In genomic region chr11:37497874-37498273, GRCm38 (mm10) we compare ENCODE assay signal across 29 mouse cellular contexts.
DNase-seq lines count a peak whose midpoint lies in the region; ATAC-seq and TF ChIP-seq lines count a peak whose summit lies in the region.
"Had no signal": no experiment of that assay in that cellular context is flagged by ENCODE, and none has a peak within 500 bp of the region (broad histone marks: within the 10 kb centered on the region; RNA-seq: fewer than 3 reads in every experiment).

No protein-coding gene starts in this region.

- DNase-seq in hindbrain, embryonic 11.5 days (ENCODE audit: low spot score), result peak; percentile 13
- no peak for DNase-seq in hindbrain, embryonic 10.5 days (ENCODE audit: low spot score)
- peak; percentile 7 for DNase-seq in Muller cell, postnatal 12 days (ENCODE audit: inconsistent ontology term)
- DNase-seq in ZHBTc4 (ENCODE audit: low read depth, low spot score), result peak; percentile 9
- peak; percentile 16 for DNase-seq in embryo, embryonic 9.5 days (ENCODE audit: extremely low spot score)
- DNase-seq in thymus, adult 2 months, result no peak
- no peak for DNase-seq in adrenal gland, postnatal 36 days
- no peak for DNase-seq in embryonic facial prominence, embryonic 10.5 days (ENCODE audit: low spot score)
- DNase-seq: adrenal gland, postnatal 10 days; cerebellum, adult 11-12 months; cerebellum, adult 9-11 months; heart, postnatal 10 days; kidney, adult 18-20 months; kidney, postnatal 4 days; layer of hippocampus, postnatal 36 days; left cerebral cortex, postnatal 4 days; liver, postnatal 0 days; lung, postnatal 36 days; right cerebral cortex, adult 18-20 months; right cerebral cortex, postnatal 4 days; thymus, adult 18-20 months; thymus, postnatal 4 days had no signal

- ATAC-seq in hindbrain, embryonic 11.5 days (ENCODE audit: low FRiP score), result no peak
- ATAC-seq: hindbrain, embryonic 16.5 days; liver, embryonic 12.5 days; liver, postnatal 0 days had no signal

- H3K9me3 ChIP-seq in hindbrain, embryonic 11.5 days (ENCODE audit: control insufficient read depth, low read length), result no peaks in the 10 kb centered on the region
- no peaks in the 10 kb centered on the region for H3K9me3 ChIP-seq in hindbrain, embryonic 10.5 days
- H3K9me3 ChIP-seq in embryonic facial prominence, embryonic 10.5 days, result no peaks in the 10 kb centered on the region
- H3K9me3 ChIP-seq: embryonic facial prominence, embryonic 12.5 days; heart, embryonic 13.5 days; liver, embryonic 12.5 days had no signal

- H3K4me3 ChIP-seq in hindbrain, embryonic 11.5 days (ENCODE audit: low read depth, low read length), result no peak overlapping the region
- no peak overlapping the region for H3K4me3 ChIP-seq in hindbrain, embryonic 10.5 days
- no peak overlapping the region for H3K4me3 ChIP-seq in thymus, adult 2 months (ENCODE audit: control insufficient read depth, insufficient read depth, low read length)
- H3K4me3 ChIP-seq in embryonic facial prominence, embryonic 10.5 days, result no peak overlapping the region
- H3K4me3 ChIP-seq: embryonic facial prominence, embryonic 12.5 days; heart, embryonic 13.5 days; liver, embryonic 12.5 days; myocyte had no signal

- TF ChIP-seq CTCF in thymus, adult 2 months (IDR thresholded peaks at IDR 0.05; ENCODE audit: borderline replicate concordance, control insufficient read depth, extremely low read depth, insufficient read depth, low read length, poor library complexity), result no peak

- WGBS in hindbrain, embryonic 11.5 days, result 32% methylated on average over 9 of the region's 9 CpGs
- WGBS in hindbrain, embryonic 10.5 days, result 30% methylated on average over 9 of the region's 9 CpGs
- WGBS in thymus, adult 2 months, result 78% methylated on average over 9 of the region's 9 CpGs
- WGBS in embryonic facial prominence, embryonic 10.5 days, result 43% methylated on average over 9 of the region's 9 CpGs

- no peaks in the 10 kb centered on the region for H3K27me3 ChIP-seq in hindbrain, embryonic 11.5 days (ENCODE audit: control insufficient read depth, insufficient read depth, low read length)
- H3K27me3 ChIP-seq in hindbrain, embryonic 10.5 days (ENCODE audit: insufficient read depth, poor library complexity, severe bottlenecking), result peaks cover 10% of the 10 kb centered on the region; the same call in 1 of the 2 replicates
- H3K27me3 ChIP-seq in thymus, adult 2 months (ENCODE audit: control insufficient read depth, insufficient read depth, low read length), result no peaks in the 10 kb centered on the region
- H3K27me3 ChIP-seq in embryonic facial prominence, embryonic 10.5 days (replicated peaks; ENCODE audit: low read depth, poor library complexity, severe bottlenecking), result no peaks in the 10 kb centered on the region
- H3K27me3 ChIP-seq: embryonic facial prominence, embryonic 12.5 days; heart, embryonic 13.5 days; liver, embryonic 12.5 days had no signal

- no peaks in the 10 kb centered on the region for H3K4me1 ChIP-seq in hindbrain, embryonic 11.5 days (replicated peaks; ENCODE audit: control insufficient read depth, insufficient read depth, low read length)
- H3K4me1 ChIP-seq in hindbrain, embryonic 10.5 days (replicated peaks), result peaks cover 16% of the 10 kb centered on the region
- H3K4me1 ChIP-seq in thymus, adult 2 months (replicated peaks; ENCODE audit: control insufficient read depth, insufficient read depth, low read length), result no peaks in the 10 kb centered on the region
- peaks cover 10% of the 10 kb centered on the region for H3K4me1 ChIP-seq in embryonic facial prominence, embryonic 10.5 days
- H3K4me1 ChIP-seq: embryonic facial prominence, embryonic 12.5 days; heart, embryonic 13.5 days; liver, embryonic 12.5 days had no signal

- H3K36me3 ChIP-seq in hindbrain, embryonic 11.5 days (ENCODE audit: control insufficient read depth, insufficient read depth, low read length), result no peaks in the 10 kb centered on the region
- H3K36me3 ChIP-seq in hindbrain, embryonic 10.5 days, result no peaks in the 10 kb centered on the region
- no peaks in the 10 kb centered on the region for H3K36me3 ChIP-seq in thymus, adult 2 months (ENCODE audit: control insufficient read depth, insufficient read depth, low read length)
- H3K36me3 ChIP-seq in embryonic facial prominence, embryonic 10.5 days (replicated peaks), result no peaks in the 10 kb centered on the region
- H3K36me3 ChIP-seq: embryonic facial prominence, embryonic 12.5 days; heart, embryonic 13.5 days; liver, embryonic 12.5 days had no signal

- H3K9ac ChIP-seq in hindbrain, embryonic 11.5 days (ENCODE audit: low read depth, low read length), result no peak overlapping the region
- H3K9ac ChIP-seq: embryonic facial prominence, embryonic 12.5 days; heart, embryonic 13.5 days; liver, embryonic 12.5 days; liver, postnatal 0 days had no signal

- no peak overlapping the region for H3K27ac ChIP-seq in hindbrain, embryonic 11.5 days (ENCODE audit: low read depth, low read length)
- H3K27ac ChIP-seq in hindbrain, embryonic 10.5 days, result no peak overlapping the region
- no peak overlapping the region for H3K27ac ChIP-seq in thymus, adult 2 months (ENCODE audit: control insufficient read depth, insufficient read depth, low read length)
- H3K27ac ChIP-seq in embryonic facial prominence, embryonic 10.5 days (replicated peaks), result no peak overlapping the region
- H3K27ac ChIP-seq: embryonic facial prominence, embryonic 12.5 days; heart, embryonic 13.5 days; kidney, postnatal 0 days; liver, embryonic 12.5 days; stomach, postnatal 0 days had no signal

- no peak overlapping the region for H3K4me2 ChIP-seq in hindbrain, embryonic 11.5 days (replicated peaks; ENCODE audit: low read depth, low read length)
- H3K4me2 ChIP-seq: embryonic facial prominence, embryonic 12.5 days; heart, embryonic 13.5 days; liver, embryonic 12.5 days had no signal

- TF ChIP-seq POLR2A in thymus, adult 2 months (IDR thresholded peaks at IDR 0.05; ENCODE audit: control insufficient read depth, extremely low read depth, insufficient read depth, low read length, poor library complexity), result no peak

Comparison
In these comparisons a context has a peak if more than half of its experiments do, and no peak if none do; other contexts are left out.
1. DNase-seq: peak in hindbrain, embryonic 11.5 days (single experiment), Muller cell, postnatal 12 days (single experiment), ZHBTc4 (single experiment) and embryo, embryonic 9.5 days (single experiment); none in hindbrain, embryonic 10.5 days (single experiment), thymus, adult 2 months (single experiment), adrenal gland, postnatal 36 days (0 of 2) and embryonic facial prominence, embryonic 10.5 days (single experiment).